Mouse (Mus musculus): ENCODE measurements around the gene Ctsll3. TPM values are rescaled to one million over a fixed set of nuclear protein-coding genes. Genes with fewer than 3 reads are reported as not detected.
A peak's percentile ranks its signal among the peaks of the same experiment; 100 is the strongest.

Ctsll3 gene
- total RNA-seq (2021): not detected
- long read RNA-seq, experiment 1: 0 reads
- long read RNA-seq, experiment 2: 0 reads

DNA sequence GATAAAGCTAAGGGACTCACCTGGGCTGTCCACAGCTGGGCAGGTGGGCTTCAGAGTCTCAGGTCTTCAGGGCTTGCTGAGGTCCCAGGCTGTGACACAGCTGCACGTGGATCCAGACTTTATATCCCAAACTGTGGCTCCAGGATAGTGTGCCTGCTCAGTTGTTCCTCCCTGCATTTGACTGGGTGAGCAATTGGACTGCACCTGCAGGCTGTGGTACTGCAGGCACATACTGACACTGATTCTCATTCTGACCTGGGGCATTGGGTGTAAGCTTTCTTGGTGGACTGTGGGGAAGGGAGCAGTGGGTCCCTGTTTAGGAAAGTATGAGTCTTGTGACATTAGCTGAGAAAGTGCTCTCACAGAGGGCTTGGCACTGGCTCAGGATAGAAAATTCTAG, at the start of gene Ctsll3:
Gene Ctsll3 (minus strand): TSS at position 101 of the 400 bp plus-strand sequence.
- intact Hi-C loops (cut with DNase I): no loop called here
- no peak for DNase-seq

- intact Hi-C loops (cut with DNase I): loop anchor here (1.0 to 5.0 kb wide), 2 partner anchors 49 to 89 kb away; partner anchors contain the start of genes Ctla2a, Ctla2b, Gm49391 and Gm49393
- DNase-seq: peak in 1 of 2 experiments; percentile 7
Observed at GRCm38 (mm10) chr13:60848241-60849120, 45.8 kb upstream of the Ctsll3 start.

DNA sequence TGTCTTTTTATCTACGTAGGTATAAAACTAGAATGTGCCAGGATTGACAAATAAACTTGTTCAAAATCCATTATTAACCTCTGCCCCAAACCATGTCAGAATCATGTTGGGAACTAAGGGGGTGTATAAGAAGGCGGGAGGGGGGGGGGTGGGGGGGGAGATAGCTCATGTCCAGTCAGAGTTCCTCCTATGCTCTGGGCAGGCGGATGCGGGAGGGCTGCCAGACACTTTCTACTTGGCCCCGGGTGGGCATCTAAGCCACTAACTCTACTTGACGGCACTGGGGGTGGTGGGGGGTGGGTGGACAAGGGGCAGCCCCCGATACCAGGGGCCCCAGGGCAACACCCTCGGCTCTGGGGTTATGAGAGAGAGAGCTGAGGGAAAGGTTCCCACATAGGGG, 40.5 kb upstream of the Ctsll3 start:
- intact Hi-C loops (cut with DNase I): no loop called here

DNA sequence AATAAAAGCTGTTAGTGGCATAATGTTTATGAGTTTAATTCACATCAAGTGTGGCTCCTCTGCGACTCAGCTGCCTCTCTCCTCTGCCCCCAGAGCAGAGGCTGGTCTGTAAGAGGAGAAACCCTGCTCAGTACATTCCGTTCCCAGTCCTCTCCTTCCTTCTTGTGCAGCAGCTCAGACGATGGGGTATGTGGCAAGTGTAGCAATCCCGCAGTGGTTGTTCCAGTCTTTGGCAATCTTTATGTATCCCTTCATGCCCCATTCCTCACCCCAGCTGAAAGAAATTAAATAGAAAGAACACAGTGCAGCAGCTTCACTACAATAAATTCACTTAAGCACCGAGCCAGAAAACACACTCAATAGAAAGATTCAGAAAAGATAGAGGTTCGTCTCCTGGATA, 40.1 kb upstream of the Ctsll3 start:
- intact Hi-C loops (cut with DNase I): no loop called here

More for the DNA sequence above, 40.5 kb upstream of the Ctsll3 start:
- no peak for DNase-seq

GRCm38 (mm10) chr13:60839353-60839902, 36.8 kb upstream of the Ctsll3 start:
- no peak for DNase-seq

More for the DNA sequence above, 40.1 kb upstream of the Ctsll3 start:
- no peak for DNase-seq

GRCm38 (mm10) chr13:60826052-60826451, 23.4 kb upstream of the Ctsll3 start:
- peak; percentile 23 to 36 for DNase-seq

More at GRCm38 (mm10) chr13:60839353-60839902, 36.8 kb upstream of the Ctsll3 start:
- intact Hi-C loops (cut with DNase I): no loop called here

GRCm38 (mm10) chr13:60820486-60821175, 18.0 kb upstream of the Ctsll3 start:
- DNase-seq: no peak
- intact Hi-C loops (cut with DNase I): no loop called here

More at GRCm38 (mm10) chr13:60826052-60826451, 23.4 kb upstream of the Ctsll3 start:
- intact Hi-C loops (cut with DNase I): loop anchor here (5.0 kb wide), 2 partner anchors 131 to 416 kb away; no protein-coding TSS in a partner anchor

- peak; percentile 29 to 55 for DNase-seq
- intact Hi-C loops (cut with DNase I): loop anchor here (2.0 kb wide), 1 partner anchor 61 kb away; no protein-coding TSS in a partner anchor
Observed at GRCm38 (mm10) chr13:60819469-60819868, 16.8 kb upstream of the Ctsll3 start.

GRCm38 (mm10) chr13:60813722-60814121, 11.1 kb upstream of the Ctsll3 start:
- no peak for DNase-seq
- intact Hi-C loops (cut with DNase I): no loop called here

GRCm38 (mm10) chr13:60812768-60813167, 10.1 kb upstream of the Ctsll3 start:
- intact Hi-C loops (cut with DNase I): no loop called here
- DNase-seq: no peak

- DNase-seq: no peak
Observed at GRCm38 (mm10) chr13:60809690-60810089, 7.0 kb upstream of the Ctsll3 start.

DNA sequence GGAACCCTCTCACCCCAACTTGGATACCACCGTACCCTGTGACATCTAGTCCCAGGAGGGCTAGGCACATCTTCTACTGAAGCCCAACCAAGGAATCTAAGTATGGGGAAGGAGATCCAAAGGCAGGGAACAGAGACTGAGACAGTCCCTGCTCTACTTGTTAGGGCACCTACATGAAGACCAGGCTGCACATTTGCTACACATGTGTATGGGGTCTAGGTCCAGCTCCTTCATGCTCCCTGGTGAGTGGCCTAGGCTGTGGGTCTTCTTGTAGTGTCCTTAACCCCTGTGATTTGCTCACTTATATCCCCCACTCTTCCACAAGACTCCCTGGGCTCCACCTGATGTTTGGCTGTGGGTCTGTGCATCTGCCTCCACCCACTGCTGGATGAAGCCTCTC, 13.2 kb downstream of the Ctsll3 start:
- intact Hi-C loops (cut with DNase I): no loop called here
- no peak for DNase-seq

More at GRCm38 (mm10) chr13:60809690-60810089, 7.0 kb upstream of the Ctsll3 start:
- intact Hi-C loops (cut with DNase I): no loop called here

DNA sequence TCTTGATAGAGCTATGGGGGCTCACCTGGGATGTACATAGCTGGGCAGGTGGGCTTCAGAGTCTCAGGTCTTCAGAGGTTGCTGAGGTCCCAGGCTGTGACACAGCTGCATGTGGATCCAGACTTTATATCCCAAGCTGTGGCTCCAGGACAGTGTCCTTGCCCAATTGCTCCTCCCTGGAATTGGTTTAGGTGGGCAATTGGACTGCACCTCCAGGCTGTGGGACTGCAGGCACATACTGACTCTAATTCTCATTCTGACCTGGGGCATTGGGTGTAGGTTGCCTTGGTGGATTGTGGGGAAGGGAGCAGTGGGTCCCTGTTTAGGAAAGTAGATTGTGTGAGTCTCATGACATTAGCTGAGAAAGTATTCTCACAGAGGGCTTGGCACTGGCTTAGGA, 16.4 kb downstream of the Ctsll3 start, which contains the start of gene BC051665:
Gene BC051665 (minus strand): TSS at position 101 of the 400 bp plus-strand sequence.
- intact Hi-C loops (cut with DNase I): no loop called here
- DNase-seq: no peak

- intact Hi-C loops (cut with DNase I): no loop called here
- DNase-seq: no peak
Observed at GRCm38 (mm10) chr13:60783301-60783700, 19.3 kb downstream of the Ctsll3 start.

GRCm38 (mm10) chr13:60780534-60780933, 22.1 kb downstream of the Ctsll3 start:
- intact Hi-C loops (cut with DNase I): no loop called here
- DNase-seq: no peak

- intact Hi-C loops (cut with DNase I): no loop called here
- DNase-seq: no peak
Observed at GRCm38 (mm10) chr13:60761161-60761560, 41.5 kb downstream of the Ctsll3 start.

GRCm38 (mm10) chr13:60760392-60760791, 42.3 kb downstream of the Ctsll3 start:
- intact Hi-C loops (cut with DNase I): no loop called here
- DNase-seq: no peak

DNA sequence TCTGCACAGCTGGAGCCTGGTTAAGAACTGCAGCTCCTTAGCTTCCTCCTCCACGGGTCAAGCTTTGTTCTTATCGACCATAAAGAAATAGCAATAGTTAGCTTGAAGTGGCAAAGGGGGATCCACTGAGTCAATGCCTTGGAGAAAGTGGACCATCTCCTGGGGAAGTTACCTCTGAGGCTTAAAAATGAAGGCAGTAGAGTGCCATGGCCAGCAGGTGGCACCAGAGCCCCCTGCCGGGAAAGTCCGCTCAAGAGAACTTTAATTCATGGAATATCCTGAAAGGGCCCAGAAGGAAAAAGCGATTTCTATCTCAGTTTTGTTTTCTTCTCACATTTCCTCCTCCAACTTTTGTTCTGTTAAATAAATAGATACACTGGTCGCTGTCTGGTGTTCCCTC, 43.5 kb downstream of the Ctsll3 start:
- intact Hi-C loops (cut with DNase I): loop anchor here (2.0 kb wide), 2 partner anchors 60 to 482 kb away; no protein-coding TSS in a partner anchor
- peak; percentile 66 to 74 for DNase-seq

DNA sequence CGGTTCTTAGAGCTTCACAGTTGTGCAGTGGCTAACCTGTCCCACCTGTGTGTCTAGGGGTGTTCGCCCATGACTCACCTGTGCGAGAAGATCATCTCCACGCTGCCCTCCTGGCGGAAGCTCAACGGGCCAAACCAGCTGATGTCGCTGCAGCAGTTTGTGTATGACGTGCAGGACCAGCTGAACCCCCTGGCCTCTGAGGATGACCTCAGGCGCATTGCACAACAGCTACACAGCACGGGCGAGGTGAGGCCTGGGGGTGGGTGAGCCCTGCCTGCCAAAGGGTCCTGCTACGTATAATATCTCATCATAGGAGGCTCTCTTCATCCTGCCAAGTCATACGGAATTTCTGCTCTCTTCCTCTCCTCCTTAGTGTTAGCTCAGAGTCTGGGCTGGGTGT, 45.4 kb downstream of the Ctsll3 start:
- intact Hi-C loops (cut with DNase I): no loop called here
- DNase-seq: no peak

GRCm38 (mm10) chr13:60755251-60755650, 47.4 kb downstream of the Ctsll3 start:
- intact Hi-C loops (cut with DNase I): no loop called here

GRCm38 (mm10) chr13:60753216-60753615, 49.4 kb downstream of the Ctsll3 start:
- intact Hi-C loops (cut with DNase I): no loop called here

More at GRCm38 (mm10) chr13:60755251-60755650, 47.4 kb downstream of the Ctsll3 start:
- DNase-seq: no peak

More at GRCm38 (mm10) chr13:60753216-60753615, 49.4 kb downstream of the Ctsll3 start:
- no peak for DNase-seq
